Mouse (Mus musculus): Measurements from ENCODE around the gene Mrgprf. TPM values are rescaled to one million over a fixed set of nuclear protein-coding genes. Genes with fewer than 3 reads are reported as not detected.

Gene Mrgprf
- total and polyA plus RNA-seq, 3 experiments: not detected

DNA sequence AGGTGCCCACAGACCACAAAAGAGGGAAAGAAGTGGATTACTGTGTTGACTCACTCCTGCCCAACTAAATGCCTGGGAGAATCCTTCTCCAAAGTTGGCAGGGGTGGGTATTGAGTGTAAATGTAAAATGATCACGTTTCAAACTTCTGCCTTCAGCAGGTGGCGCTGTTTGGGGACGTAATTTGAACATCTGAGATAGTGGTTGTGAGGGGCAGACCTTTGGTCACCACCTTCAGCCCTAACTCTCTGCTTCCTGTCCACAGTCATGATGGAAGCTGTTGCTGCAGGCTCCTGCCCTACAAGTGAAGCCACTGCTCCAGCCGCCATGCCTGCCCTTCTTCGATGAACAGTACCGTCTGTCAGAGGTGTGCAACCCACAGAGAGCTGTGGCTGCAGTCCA is 6.8 kb upstream of the Mrgprf start (continued):
- TF ChIP-seq CTCF (IDR thresholded peaks at IDR 0.05 in 2 of 3, conservative IDR thresholded peaks at IDR 0.05 in 1 of 3; ENCODE audit: control insufficient read depth in 1 of 3, insufficient read depth in 1 of 3, low read depth in 2 of 3, low read length in 3 of 3, poor library complexity in 1 of 3, severe bottlenecking in 1 of 3): peak; percentile 56 to 59 (median 57)
- TF ChIP-seq MAZ (IDR thresholded peaks at IDR 0.05; ENCODE audit: low read depth, low read length): no peak
- TF ChIP-seq BHLHE40 (IDR thresholded peaks at IDR 0.05; ENCODE audit: borderline replicate concordance, low read depth, low read length): peak; percentile 29; the same call in 1 of the 2 replicates
- no peak for TF ChIP-seq ZMIZ1 (IDR thresholded peaks at IDR 0.05; ENCODE audit: low read depth, low read length)
- no peak for TF ChIP-seq MEF2A (IDR thresholded peaks at IDR 0.05; ENCODE audit: extremely low read depth, insufficient replicate concordance, low read depth, low read length, poor library complexity, severe bottlenecking)
- TF ChIP-seq ETS1 (IDR thresholded peaks at IDR 0.05; ENCODE audit: low read depth, low read length): no peak

DNA sequence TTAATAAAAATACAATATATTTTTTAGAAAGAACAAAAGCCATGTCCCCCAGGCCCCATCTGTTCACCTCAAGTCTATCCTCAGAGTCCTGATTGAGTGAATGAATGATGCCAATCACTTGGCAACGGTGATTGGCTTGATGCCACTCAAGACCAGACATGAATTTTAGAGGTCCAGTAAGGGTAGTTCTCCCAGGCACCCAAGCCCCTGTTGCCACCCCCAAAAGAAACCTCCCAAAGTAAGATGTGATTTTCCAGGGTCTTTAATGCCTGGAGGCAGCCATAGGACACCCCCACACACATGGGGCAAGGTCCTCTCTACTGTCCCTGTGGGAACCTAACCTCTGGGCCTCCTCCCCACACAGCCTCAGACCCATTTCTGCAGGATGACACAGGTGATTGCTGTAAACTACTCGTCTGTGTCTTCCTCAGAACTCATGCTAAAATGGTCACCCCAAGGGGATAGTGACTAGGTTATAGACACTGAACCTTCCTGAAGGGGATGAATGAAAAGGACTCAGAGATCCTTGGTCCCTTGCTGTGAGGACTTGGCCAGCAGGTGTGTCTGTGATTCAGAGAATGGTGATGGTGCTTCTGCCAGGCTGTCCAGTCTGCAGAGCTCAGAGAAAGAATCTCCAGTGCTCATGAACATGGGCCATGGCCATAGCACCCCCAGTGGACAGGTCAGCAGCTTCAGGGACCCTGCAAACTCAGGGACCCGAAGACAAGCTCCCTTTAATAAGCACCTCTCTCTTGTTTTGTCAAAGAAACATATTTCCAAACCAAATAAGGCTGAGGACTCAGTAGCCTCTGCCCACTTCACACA is 1.8 kb upstream of the Mrgprf start:
- TF ChIP-seq ELF1 (IDR thresholded peaks at IDR 0.05; ENCODE audit: low read depth, low read length) (no peak), ZKSCAN1 (IDR thresholded peaks at IDR 0.05; ENCODE audit: low read depth, low read length) (no peak), TCF12 (IDR thresholded peaks at IDR 0.05; ENCODE audit: low read depth, low read length) (no peak), NELFE (IDR thresholded peaks at IDR 0.05; ENCODE audit: low read depth, low read length) (no peak), MAFK (IDR thresholded peaks at IDR 0.05; ENCODE audit: borderline replicate concordance, low read depth, low read length) (no peak), ZMIZ1 (IDR thresholded peaks at IDR 0.05; ENCODE audit: low read depth, low read length) (no peak), EP300 (IDR thresholded peaks at IDR 0.05; ENCODE audit: low read depth in 1 of 2, low read length in 2 of 2) (no peak), ZC3H11A (IDR thresholded peaks at IDR 0.05; ENCODE audit: low read depth, low read length) (no peak), CTCF (IDR thresholded peaks at IDR 0.05 in 2 of 3, conservative IDR thresholded peaks at IDR 0.05 in 1 of 3; ENCODE audit: control insufficient read depth in 1 of 3, insufficient read depth in 1 of 3, low read depth in 2 of 3, low read length in 3 of 3, poor library complexity in 1 of 3, severe bottlenecking in 1 of 3) (no peak), MYC (IDR thresholded peaks at IDR 0.05; ENCODE audit: low read depth, low read length) (no peak), MAZ (IDR thresholded peaks at IDR 0.05; ENCODE audit: low read depth, low read length) (no peak), BHLHE40 (IDR thresholded peaks at IDR 0.05; ENCODE audit: borderline replicate concordance, low read depth, low read length) (no peak), GATA1 (IDR thresholded peaks at IDR 0.05; ENCODE audit: low read depth, low read length) (no peak), ETS1 (IDR thresholded peaks at IDR 0.05; ENCODE audit: low read depth, low read length) (no peak)
- no peak overlapping the region for H3K4me3 ChIP-seq (ENCODE audit: control insufficient read depth in 1 of 2, insufficient read depth in 1 of 2, low read depth in 2 of 2, low read length in 2 of 2)
- H3K9ac ChIP-seq (ENCODE audit: control insufficient read depth, low read depth, low read length, poor library complexity, severe bottlenecking): no peak overlapping the region
- no peaks in the 10 kb centered on the region for H3K4me1 ChIP-seq (ENCODE audit: control insufficient read depth in 1 of 2, insufficient read depth in 2 of 2, low read length in 2 of 2)
- no peak for DNase-seq (ENCODE audit: low read depth, low spot score)
- H3K9me3 ChIP-seq (replicated peaks; ENCODE audit: insufficient read depth, low read length): no peaks in the 10 kb centered on the region
- H3K79me2 ChIP-seq (ENCODE audit: control insufficient read depth, insufficient read depth, low read length, poor library complexity): no peaks in the 10 kb centered on the region
- no peaks in the 10 kb centered on the region for H3K27me3 ChIP-seq (ENCODE audit: control insufficient read depth in 1 of 2, insufficient read depth in 2 of 2, low read length in 2 of 2)
- H3K27ac ChIP-seq (ENCODE audit: control insufficient read depth, low read depth, low read length): no peak overlapping the region
- H3K36me3 ChIP-seq (ENCODE audit: control insufficient read depth in 1 of 2, insufficient read depth in 2 of 2, low read length in 2 of 2): no peaks in the 10 kb centered on the region
